Mouse (Mus musculus) liver, embryonic 12.5 days (tissue): Measurements from ENCODE around the gene Tagap1. TPM values are rescaled to one million over a fixed set of nuclear protein-coding genes. Genes with fewer than 3 reads are reported as not detected.
A peak's percentile ranks its signal among the peaks of the same experiment; 100 is the strongest.
"Not testable (repeated sequence)": the region's sequence is repeated elsewhere in the genome, so short reads cannot be mapped to it uniquely, and the experiment has no call there.

Experiments
- ATAC-seq: fragments of 200-750 bp; cut with Nextera tagmentation; 2 replicates; pipeline ENCODE4 v1.8.0; 2017; ENCODE audit warnings: moderate number of reproducible peaks, mild to moderate bottlenecking, moderate library complexity
- H3K27ac ChIP-seq: fragments of 300-500 bp; sonication (generic); 2 replicates; pipeline ENCODE4 v1.5.1; 2016; ENCODE audit warnings: mild to moderate bottlenecking
- H3K27me3 ChIP-seq: fragments of 300-500 bp; sonication (generic); replicated peaks from 2 replicates; pipeline ENCODE4 v1.6.1; 2016; ENCODE audit warnings: mild to moderate bottlenecking, moderate library complexity
- H3K36me3 ChIP-seq: fragments of 300-500 bp; sonication (generic); 2 replicates; pipeline ENCODE4 v1.6.1; 2016; ENCODE audit warnings: mild to moderate bottlenecking, moderate library complexity
- H3K4me1 ChIP-seq: fragments of 300-500 bp; sonication (generic); 2 replicates; pipeline ENCODE4 v1.6.1; 2016
- H3K4me2 ChIP-seq: fragments of 300-500 bp; sonication (generic); 2 replicates; pipeline ENCODE4 v1.6.1; 2016; ENCODE audit warnings: mild to moderate bottlenecking, moderate library complexity
- H3K4me3 ChIP-seq: fragments of 300-500 bp; sonication (generic); 2 replicates; pipeline ENCODE4 v1.5.1; 2016; ENCODE audit warnings: mild to moderate bottlenecking, moderate library complexity
- H3K9ac ChIP-seq: fragments of 300-500 bp; sonication (generic); 2 replicates; pipeline ENCODE4 v1.6.1; 2016; ENCODE audit warnings: mild to moderate bottlenecking, moderate library complexity
- H3K9me3 ChIP-seq: fragments of 300-500 bp; sonication (generic); replicated peaks from 2 replicates; pipeline ENCODE4 v1.6.1; 2016; ENCODE audit warnings: mild to moderate bottlenecking, moderate library complexity
- WGBS: fragments of 180-500 bp; shearing (Covaris S2); methylation state at CpG from one replicate; pipeline ENCODE4 v1.1.7; 2016; ENCODE audit not compliant: insufficient replicate concordance; 5-methylcytosine and 5-hydroxymethylcytosine counted together
- polyA plus RNA-seq: library from polyadenylated mRNA; unstranded; fragments of >200 nt; fragmentation: Nextera tagmentation; extraction: Ambion mirVana; gene quantifications from 2 replicates; pipeline ENCODE4 v1.2.1, GENCODE M21; 2016

Gene Tagap1
- polyA plus RNA-seq: 21.7 and 25.2 TPM in 2 replicates

- peak within 1 kb of the TSS; percentile 70 for H3K27ac ChIP-seq
- H3K9ac ChIP-seq: peak within 1 kb of the TSS; percentile 79
- H3K4me3 ChIP-seq: peak within 1 kb of the TSS; percentile 65
- H3K4me2 ChIP-seq: peak within 1 kb of the TSS; percentile 61
- not testable (repeated sequence) for H3K9me3 ChIP-seq, H3K4me1 ChIP-seq, H3K27me3 ChIP-seq, H3K36me3 ChIP-seq, ATAC-seq
- 0% methylated on average over 36 of the region's 51 CpGs for WGBS
Measured at GRCm38 (mm10) chr17:6960776-6961175, at the start of gene Tagap1. Gene Tagap1, minus strand, starts transcription at chr17:6961156.

- not testable (repeated sequence) for H3K27me3 ChIP-seq, H3K4me1 ChIP-seq, H3K9me3 ChIP-seq, H3K36me3 ChIP-seq, H3K4me3 ChIP-seq, H3K27ac ChIP-seq, ATAC-seq, H3K9ac ChIP-seq, H3K4me2 ChIP-seq
- 33% methylated on average over 5 of the region's 9 CpGs for WGBS
Measured at GRCm38 (mm10) chr17:7009901-7010300, 48.9 kb upstream of the Tagap1 start.

- not testable (repeated sequence) for H3K27ac ChIP-seq, H3K4me1 ChIP-seq, H3K4me2 ChIP-seq, H3K9ac ChIP-seq, H3K9me3 ChIP-seq, H3K36me3 ChIP-seq, H3K27me3 ChIP-seq, H3K4me3 ChIP-seq, ATAC-seq
- WGBS: no CpG with 5 or more reads among the region's 7 CpGs
Measured at GRCm38 (mm10) chr17:7009440-7009839, 48.5 kb upstream of the Tagap1 start.

- H3K9ac ChIP-seq, ATAC-seq, H3K4me2 ChIP-seq, H3K27ac ChIP-seq, H3K36me3 ChIP-seq, H3K4me1 ChIP-seq, H3K27me3 ChIP-seq, H3K4me3 ChIP-seq, H3K9me3 ChIP-seq: not testable (repeated sequence)
Measured at GRCm38 (mm10) chr17:7008885-7009284, 47.9 kb upstream of the Tagap1 start.

- 50% methylated on average over 4 of the region's 4 CpGs for WGBS
- not testable (repeated sequence) for H3K4me2 ChIP-seq, H3K4me3 ChIP-seq, H3K27ac ChIP-seq, H3K9me3 ChIP-seq, H3K4me1 ChIP-seq, H3K27me3 ChIP-seq, H3K9ac ChIP-seq, H3K36me3 ChIP-seq, ATAC-seq
Measured at GRCm38 (mm10) chr17:7005646-7006045, 44.7 kb upstream of the Tagap1 start.

- H3K27ac ChIP-seq, H3K9ac ChIP-seq, H3K9me3 ChIP-seq, H3K4me3 ChIP-seq, H3K36me3 ChIP-seq, ATAC-seq, H3K4me1 ChIP-seq, H3K4me2 ChIP-seq, H3K27me3 ChIP-seq: not testable (repeated sequence)
- no CpG with 5 or more reads among the region's 3 CpGs for WGBS
Measured at GRCm38 (mm10) chr17:7003392-7003791, 42.4 kb upstream of the Tagap1 start.

- H3K27ac ChIP-seq, H3K36me3 ChIP-seq, ATAC-seq, H3K9ac ChIP-seq, H3K27me3 ChIP-seq, H3K4me2 ChIP-seq, H3K9me3 ChIP-seq, H3K4me1 ChIP-seq, H3K4me3 ChIP-seq: not testable (repeated sequence)
- 68% methylated on average over 8 of the region's 12 CpGs for whole genome bisulfite sequencing
Measured at GRCm38 (mm10) chr17:7001790-7002585, 41.0 kb upstream of the Tagap1 start.

GRCm38 (mm10) chr17:6997778-6998490, 37.0 kb upstream of the Tagap1 start:
- not testable (repeated sequence) for H3K4me1 ChIP-seq, H3K4me3 ChIP-seq, ATAC-seq, H3K9me3 ChIP-seq, H3K9ac ChIP-seq, H3K27ac ChIP-seq, H3K36me3 ChIP-seq, H3K27me3 ChIP-seq, H3K4me2 ChIP-seq
- 40% methylated on average over 1 of the region's 7 CpGs for WGBS

GRCm38 (mm10) chr17:6996826-6997225, 35.9 kb upstream of the Tagap1 start:
- not testable (repeated sequence) for H3K4me3 ChIP-seq, H3K36me3 ChIP-seq, H3K9ac ChIP-seq, H3K4me2 ChIP-seq, H3K27ac ChIP-seq, H3K9me3 ChIP-seq, H3K4me1 ChIP-seq, H3K27me3 ChIP-seq, ATAC-seq
- WGBS: 73% methylated on average over 8 of the region's 8 CpGs

- H3K4me1 ChIP-seq, H3K27me3 ChIP-seq, H3K9ac ChIP-seq, ATAC-seq, H3K36me3 ChIP-seq, H3K4me3 ChIP-seq, H3K9me3 ChIP-seq, H3K4me2 ChIP-seq, H3K27ac ChIP-seq: not testable (repeated sequence)
- WGBS: no CpG with 5 or more reads among the region's 6 CpGs
Measured at GRCm38 (mm10) chr17:6995504-6995903, 34.5 kb upstream of the Tagap1 start.

- not testable (repeated sequence) for H3K4me1 ChIP-seq, H3K27ac ChIP-seq, H3K27me3 ChIP-seq, H3K4me3 ChIP-seq, H3K9me3 ChIP-seq, H3K4me2 ChIP-seq, H3K9ac ChIP-seq, ATAC-seq, H3K36me3 ChIP-seq
- 83% methylated on average over 1 of the region's 1 CpGs for WGBS
Measured at GRCm38 (mm10) chr17:6986118-6986517, 25.2 kb upstream of the Tagap1 start.

GRCm38 (mm10) chr17:6980144-6980543, 19.2 kb upstream of the Tagap1 start:
- H3K4me3 ChIP-seq, H3K4me1 ChIP-seq, H3K27ac ChIP-seq, H3K4me2 ChIP-seq, ATAC-seq, H3K9ac ChIP-seq, H3K27me3 ChIP-seq, H3K9me3 ChIP-seq, H3K36me3 ChIP-seq: not testable (repeated sequence)
- 83% methylated on average over 5 of the region's 8 CpGs for WGBS
